Mouse (Mus musculus) adrenal gland, adult 18-20 months (tissue): Measurements from ENCODE around the gene St6gal1. TPM values are rescaled to one million over a fixed set of nuclear protein-coding genes. Genes with fewer than 3 reads are reported as not detected.

Source experiments
- DNase-seq, 2 experiments: peaks; one replicate each; pipeline ENCODE4 v3.0.0; 2021 to 2022; ENCODE audit warnings: low spot score in 2 of 2
- total RNA-seq, 2 experiments: library from RNA; stranded (reverse); gene quantifications; 1 replicate in 1 of 2; 2 replicates in 1 of 2; pipeline ENCODE4 v1.2.3; 2021

St6gal1 gene
- total RNA-seq, 2 experiments from 2014 or later = 21.8 to 35.6 TPM

DNA sequence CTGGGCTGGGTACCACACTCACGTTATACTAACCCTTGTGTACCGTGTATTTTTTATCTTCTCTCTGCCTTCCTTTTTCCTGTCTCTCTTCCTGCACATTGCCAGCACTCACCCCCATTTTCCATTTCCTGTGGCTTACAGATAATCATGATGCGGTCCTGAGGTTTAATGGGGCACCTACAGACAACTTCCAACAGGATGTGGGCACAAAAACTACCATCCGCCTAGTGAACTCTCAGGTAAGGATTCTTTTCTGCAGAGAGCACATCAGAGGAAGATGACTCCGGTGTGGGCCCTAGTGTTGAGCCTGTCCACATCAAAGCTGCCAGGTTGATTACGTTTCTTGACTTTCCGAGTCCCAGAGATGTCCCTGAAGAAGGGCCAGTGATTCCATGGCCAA lies 103.7 kb downstream of the St6gal1 start:
- DNase-seq = no peak

DNA sequence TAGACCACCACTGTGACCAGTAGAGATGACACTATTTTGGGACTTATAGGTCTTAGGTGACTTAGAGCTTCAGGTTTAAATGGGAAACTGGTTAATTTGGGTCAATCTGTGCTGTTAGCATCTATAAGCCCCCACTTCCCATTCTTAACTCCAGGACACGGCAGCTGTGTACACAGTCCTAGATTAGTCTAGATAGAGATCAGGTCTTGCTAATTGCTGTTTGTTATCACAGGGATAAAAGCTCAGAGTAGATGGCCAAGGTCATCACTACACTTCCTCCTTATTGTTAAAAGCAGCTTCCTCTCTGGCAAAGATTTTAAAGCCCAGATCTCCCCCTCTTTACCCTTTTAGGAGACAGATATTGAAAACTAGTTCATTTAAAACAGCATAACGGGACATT lies 107.6 kb downstream of the St6gal1 start:
- no peak for DNase-seq

DNA sequence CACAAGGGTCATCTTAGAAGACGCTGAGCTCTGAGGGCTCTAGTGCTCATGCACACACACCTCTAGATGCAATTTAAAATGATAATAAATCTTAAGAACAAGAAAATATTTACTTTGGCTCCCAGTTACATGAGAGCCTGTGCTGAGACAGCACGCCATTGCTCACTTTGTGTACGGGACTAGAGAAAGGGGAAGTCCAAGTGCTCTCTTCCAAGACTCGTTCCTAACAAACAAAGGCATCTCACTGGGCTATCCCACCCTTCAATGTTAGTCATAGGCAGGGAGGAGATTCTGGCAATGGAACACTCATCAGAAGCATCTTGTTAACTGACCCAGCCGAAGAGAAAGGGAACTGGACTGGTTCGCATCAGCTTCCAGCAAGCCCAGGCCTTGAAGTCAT lies 108.1 kb downstream of the St6gal1 start:
- DNase-seq = no peak

DNA sequence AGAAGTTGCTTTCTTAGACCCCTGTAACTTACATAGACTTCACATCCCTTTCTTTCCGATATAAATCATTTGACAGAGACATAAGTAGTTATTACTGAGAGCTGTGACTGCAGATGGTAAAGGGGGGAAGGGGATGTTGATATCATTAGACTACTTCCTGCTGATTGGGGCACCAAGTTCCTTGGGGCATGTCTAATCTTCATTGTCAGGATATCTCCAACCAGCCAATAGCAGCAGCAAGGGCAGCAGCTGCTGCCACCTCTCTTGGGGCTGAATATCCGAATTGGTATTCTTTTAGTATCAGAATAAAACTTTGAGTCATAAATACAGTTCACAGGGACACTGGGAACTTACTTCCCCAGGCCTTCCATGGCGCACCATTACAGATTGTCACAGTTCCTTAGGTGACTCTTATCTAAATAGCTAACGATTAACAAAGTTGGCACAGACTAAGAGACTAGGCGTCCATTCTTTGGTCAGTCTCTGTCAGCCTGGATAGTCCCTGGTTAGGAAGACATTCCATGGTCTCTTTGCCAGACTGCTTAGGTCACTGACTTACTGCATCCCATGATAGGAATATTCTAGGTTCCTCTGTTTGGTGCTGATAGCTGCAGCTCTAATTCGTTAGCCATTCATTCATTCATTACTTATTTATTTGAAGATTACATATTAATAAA lies 109.5 kb downstream of the St6gal1 start:
- DNase-seq = no peak

DNA sequence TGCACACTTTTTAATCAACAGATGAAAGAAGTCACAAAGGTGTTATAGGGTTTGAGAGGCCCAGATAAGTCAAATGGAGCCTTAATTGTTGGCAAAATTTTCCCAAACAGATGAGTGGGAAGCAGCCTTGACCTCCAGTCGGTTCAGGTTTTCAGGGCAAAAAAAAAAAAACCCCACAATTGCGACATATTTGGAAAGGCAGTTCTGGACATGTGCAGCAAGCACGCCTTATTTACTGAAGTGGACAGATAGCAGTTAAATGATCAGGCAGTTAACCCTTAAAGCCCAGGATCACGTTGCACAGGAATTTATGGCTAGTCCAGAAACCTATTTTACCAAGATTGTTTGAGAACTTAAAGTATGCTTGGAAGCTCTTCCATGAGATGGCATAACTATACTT lies 112.8 kb downstream of the St6gal1 start:
- no peak for DNase-seq

DNA sequence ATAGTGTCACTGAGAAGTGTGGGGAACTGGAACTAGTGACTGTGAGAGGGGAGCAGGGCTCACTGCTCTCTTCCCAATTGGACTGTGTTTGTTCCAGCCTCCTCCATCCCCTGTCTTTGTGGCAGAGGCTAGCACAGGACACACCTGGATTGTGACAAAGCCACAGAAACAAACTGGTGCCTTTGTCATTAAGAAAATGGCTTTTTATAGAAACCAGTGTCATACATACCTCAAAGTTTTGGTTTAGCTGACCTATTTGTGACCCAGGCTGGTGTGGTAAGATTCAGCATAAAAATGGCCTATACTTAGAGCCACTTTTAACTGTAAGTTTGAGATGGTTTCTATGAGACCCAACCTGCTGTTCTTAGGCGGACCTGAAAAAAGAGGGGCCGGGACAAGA lies 116.7 kb downstream of the St6gal1 start:
- DNase-seq = no peak

DNA sequence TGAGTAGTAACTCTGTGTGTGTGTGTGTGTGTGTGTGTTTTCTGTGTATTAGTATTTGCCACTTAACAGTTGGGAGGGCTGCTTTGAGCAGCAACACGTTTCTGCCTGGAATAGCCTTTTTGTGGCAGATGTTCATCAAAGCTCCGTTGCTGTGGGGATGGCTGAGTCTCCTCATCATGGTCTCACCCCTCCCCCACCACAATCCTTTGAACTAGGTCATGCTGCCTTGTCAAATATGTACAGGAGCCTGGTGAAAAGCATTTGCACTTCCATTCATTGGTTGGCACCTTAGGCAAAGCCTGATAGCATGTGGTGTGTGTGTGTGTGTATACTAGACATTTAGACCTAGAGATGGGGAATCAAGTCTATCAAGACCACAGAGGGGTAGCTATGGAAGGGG lies 126.3 kb downstream of the St6gal1 start:
- DNase-seq = no peak

DNA sequence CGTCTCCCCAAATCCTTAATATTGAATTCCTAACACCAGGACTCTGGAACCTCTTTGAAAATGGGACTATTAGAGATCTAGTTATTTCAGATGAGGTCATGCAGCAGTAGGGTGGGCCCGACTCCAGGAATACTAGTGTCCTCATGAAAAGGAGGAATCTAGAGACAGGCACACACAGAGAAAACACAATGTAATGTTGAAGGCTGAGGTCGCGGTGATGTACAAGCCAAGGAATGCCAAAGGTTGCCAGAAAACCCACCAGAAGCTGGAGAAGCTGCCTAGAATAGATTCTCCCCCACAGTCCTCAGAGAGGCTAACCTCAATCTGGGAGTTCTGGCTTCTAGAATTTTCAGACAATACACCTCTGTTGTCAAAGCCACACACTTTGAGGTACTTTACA lies 136.5 kb downstream of the St6gal1 start:
- no peak for DNase-seq

DNA sequence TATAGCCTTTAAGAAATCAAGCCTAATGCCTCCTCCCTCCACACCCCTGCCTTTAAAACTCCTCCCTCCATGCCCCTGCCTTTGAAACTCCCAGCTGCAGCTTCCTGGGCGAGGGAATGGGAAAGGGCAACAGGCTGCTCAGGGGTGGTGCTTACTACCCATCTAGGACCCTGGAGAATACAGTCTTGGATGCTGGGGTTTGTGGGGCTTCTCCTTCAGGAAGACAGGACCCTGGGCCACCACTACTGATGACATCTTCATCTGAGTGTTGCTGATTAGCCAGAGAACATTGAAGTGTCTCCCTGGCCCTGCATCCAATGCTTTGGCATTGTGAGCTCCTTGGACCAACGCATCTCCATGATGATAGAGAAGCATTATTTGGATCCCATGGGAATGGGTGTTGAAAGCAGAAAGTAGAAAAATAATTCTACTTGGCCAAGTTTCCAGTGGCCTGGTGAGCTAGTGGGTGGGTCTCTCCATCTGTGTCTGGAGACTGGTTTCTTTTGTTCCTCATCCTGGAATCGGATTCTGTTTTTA lies 137.0 kb downstream of the St6gal1 start:
- no peak for DNase-seq

DNA sequence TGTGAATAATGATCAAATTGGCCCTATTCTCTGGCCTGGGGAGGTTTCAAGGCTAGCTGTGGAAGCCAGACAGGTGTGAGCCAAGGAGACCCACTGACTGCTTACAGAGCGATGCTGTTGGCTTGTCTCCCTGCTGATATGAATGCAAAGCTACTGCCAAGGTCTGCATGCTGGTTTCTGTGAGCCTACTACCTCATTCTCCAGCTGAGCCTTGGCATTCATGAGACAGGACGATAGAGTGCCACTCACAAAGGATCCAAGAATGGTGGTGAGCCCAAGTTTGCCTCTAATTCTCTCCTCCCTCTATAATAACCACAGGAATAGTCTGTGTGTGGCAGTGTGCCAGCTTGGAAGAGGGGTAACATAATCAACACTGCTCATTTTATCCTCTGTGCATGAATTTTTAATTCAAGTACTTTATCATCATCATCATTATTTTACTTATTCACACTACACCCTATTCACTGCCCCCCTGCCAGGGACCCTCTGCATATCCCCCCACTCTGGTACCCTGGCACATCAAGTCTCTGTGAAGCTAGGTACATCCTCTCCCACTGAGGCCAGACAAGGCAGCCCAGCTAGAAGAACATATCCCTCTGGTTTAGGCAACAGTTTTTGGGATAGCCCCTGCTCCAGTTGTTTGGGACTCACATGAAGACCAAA lies 139.9 kb downstream of the St6gal1 start:
- DNase-seq = no peak

DNA sequence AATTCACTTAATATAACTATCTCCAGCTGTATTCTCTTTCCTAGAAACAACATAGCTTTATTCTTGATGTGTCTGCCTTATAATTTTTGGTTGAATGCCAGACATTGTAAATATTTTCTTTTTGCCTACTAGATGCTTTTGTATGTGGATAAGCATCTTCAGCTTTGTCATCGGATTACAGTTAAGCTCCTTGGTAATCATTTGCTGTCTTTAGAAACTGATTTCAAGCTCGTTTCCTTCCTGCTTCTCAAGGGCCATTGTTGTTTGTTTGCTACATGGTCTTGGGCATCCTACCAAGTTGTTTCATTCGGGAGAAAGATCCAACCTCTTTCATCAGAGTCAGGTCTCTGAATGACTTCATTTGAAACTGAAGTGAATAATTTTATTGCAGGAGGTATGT lies 144.6 kb downstream of the St6gal1 start:
- no peak for DNase-seq

DNA sequence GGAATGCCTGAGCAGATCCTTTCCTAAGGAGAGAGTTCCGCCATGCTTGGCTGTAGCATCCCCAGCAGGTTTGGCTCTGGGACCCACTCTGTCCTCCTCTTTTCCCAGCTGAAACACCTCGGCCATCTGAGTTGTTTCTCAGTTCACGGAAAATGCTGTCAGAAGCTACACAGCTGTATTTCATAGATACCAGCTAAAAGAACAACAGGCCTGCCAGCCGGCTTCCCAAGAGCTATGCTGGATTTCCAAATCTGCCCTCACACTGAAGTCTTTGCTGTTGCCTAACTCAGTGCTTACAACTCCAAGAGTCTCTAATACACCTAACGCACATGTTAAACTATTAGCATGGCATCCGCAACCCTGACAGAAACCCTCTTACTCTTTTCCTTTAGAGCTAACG lies 146.2 kb downstream of the St6gal1 start:
- DNase-seq = no peak

DNA sequence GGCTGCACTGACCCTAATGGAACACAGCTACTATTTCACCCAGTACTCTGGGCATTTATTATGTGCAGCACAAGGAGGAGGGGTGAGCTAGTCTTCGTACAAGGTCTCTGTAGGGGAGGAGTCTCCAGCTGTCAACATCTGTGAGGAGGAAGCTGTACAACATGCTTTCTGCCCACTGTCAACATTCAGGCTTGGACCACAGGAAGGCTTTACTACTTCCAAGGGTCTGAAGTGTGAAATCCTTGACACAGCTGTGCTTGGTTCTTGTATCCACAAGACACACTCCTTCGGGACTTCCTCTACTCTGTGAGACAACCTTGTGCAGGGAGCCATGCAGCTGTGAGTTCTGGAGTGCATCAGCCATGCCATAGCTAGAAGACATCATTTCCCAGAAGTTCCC lies 147.8 kb downstream of the St6gal1 start:
- DNase-seq = no peak

DNA sequence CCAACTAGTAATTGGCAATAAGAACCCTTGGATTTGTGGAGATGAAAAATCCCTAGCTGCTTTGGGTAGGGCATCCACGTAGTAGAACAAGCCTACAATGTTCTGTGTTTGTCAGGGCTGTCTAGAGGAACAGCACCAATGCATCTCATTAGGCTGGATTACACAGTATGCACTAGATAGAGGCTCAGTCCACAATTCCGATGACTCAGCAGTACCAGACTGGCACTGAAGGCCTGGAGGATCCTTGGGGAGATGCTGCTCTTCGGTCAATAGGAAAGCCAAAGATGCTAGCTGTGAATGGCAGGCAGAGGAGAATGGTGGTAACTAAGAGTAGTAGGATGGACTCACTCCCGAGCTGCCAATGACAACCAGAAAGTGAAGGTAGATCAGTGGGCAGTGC lies 149.5 kb downstream of the St6gal1 start:
- no peak for DNase-seq

DNA sequence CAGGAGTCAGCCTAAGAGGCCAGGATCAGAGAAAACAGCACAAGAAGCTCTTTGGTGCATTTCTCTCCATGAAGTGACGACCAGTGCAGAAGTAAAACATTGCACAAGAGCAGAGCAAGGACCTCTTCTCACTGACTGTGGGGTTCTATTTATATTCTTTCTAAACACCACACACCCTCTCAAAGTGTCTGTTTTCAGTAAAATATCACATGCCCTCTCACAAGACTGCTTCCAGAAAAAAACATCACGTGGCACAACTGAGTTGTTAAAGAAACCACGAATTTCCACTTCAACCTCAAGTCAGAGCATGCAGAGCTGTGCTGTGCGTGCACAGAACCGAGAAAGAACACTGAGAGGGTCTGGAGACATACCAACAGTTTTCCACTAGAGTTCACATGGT lies 150.4 kb downstream of the St6gal1 start:
- no peak for DNase-seq

DNA sequence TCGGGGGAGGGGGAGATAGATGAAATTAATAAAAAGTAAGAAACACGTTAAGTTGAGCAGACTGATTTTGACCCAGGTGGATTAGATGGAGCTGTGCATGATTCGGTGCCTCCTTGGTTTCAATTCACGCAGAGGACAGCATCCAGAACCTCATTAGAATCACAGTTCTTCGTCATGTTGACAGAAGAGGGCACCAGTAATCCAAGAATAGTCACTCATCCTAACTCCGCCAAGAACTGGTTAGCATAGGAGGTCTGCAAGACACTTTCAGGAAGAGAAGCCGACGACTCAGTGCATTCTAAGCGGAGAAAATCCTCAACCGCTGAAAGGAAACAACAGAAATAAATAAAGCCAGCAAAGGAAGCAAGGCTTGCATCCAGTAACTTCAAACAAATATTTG lies 151.6 kb downstream of the St6gal1 start:
- DNase-seq = no peak

DNA sequence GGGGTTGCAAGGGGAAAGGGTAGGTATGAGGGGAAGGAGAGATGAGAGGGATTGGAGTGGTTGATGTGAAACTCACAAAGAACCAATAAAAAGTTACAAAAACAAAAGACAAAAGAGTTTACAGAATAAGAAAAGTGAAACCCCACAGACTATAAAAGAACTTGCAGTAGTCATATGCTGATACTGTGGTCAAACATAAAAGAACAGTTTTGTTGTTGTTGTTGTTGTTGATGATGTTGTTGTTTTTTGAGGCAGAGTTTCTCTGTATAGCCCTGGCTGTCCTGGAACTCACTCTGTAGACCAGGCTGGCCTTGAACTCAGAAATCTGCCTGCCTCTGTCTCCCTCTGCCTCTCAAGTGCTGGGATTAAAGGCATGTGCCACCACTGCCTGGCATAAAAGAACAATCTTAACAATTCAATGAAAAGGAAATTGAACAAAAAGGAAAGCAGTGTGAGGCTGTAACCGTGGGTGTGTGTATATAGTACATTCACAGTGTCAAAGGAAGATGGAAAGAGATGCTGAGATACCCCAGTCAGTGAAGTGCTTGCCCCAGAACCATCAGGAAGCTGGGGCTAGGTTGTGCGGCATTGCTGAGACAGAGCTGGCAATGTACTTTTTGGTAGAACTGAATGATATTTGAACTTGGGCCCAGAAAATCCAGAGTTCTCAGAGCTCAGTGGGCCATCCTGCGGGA lies 155.1 kb downstream of the St6gal1 start:
- DNase-seq = no peak

DNA sequence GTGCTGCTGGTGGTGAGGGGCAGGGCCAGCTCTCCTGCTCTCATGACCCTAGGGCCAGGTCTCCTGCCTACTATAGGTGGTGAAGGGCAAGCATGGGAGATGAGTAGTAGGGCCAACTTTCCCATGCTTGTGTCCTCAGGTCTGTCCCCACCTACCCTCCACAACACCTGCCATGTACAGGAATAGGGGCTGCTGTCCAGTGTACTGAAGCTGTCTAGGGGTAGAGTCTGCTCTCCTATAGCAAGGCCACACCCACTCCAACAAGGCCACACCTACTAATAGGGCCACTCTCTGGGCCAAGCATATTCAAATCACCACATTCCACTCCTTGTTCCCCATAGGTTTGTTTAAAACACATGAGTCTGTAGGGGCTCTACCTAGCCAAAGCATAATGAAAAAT lies 159.8 kb downstream of the St6gal1 start:
- no peak for DNase-seq

DNA sequence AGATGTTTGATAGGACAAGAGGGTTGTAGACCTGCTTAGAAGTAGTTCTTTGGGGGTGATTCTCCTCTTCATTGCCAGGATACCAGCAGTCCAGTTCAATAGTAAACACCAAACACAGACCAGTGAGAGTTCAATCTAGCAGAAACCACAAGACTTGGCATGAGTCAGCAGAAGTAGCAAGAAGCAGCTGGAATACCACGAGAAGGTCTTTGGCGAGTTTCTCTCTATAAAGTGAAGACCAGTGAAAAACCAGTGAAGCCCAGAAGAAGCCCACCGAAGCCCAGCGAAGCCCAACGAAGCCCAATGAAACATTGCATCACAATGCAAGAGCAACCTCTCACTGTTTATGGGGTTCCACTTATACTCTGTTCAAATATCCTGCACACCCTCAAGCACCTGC lies 173.4 kb downstream of the St6gal1 start:
- DNase-seq = no peak

DNA sequence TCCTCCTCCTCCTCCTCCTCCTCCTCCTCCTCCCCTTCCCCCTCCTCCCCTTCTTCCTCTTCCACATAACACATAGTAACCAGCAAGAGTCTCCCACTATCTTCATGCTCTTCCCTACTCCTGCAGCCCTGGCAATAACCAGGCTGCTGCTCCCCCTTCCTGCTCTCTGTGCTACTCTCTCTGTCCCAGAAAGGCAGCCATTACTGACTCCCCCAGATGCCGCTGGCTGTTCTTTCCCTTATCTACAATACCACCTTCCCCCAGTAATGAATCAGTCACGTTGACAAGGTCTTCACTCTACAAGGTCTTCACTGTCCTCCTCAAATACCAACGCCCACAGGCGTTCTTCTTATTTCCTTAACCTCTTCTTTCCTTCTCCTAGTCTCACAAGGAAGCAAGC lies 176.9 kb downstream of the St6gal1 start:
- no peak for DNase-seq

DNA sequence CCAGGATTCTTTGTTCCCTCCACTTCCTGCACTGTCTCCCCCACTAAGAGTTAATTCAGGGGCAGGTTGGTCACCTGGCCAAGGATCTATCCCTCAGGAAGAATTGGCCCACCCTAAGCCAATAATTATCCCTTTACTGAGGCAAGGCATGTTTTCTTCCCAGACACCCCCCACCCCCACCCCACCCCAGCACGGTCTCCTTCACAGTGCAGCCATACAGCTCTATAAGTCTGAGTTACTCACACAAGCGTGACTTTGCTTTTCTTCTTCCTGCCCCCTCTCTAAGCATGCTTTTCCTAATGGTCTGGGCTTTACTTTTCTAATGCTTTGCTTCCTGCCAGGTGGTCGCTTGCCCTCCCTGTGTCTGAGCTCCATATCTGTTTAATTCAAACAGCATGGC lies 177.4 kb downstream of the St6gal1 start:
- DNase-seq = no peak

DNA sequence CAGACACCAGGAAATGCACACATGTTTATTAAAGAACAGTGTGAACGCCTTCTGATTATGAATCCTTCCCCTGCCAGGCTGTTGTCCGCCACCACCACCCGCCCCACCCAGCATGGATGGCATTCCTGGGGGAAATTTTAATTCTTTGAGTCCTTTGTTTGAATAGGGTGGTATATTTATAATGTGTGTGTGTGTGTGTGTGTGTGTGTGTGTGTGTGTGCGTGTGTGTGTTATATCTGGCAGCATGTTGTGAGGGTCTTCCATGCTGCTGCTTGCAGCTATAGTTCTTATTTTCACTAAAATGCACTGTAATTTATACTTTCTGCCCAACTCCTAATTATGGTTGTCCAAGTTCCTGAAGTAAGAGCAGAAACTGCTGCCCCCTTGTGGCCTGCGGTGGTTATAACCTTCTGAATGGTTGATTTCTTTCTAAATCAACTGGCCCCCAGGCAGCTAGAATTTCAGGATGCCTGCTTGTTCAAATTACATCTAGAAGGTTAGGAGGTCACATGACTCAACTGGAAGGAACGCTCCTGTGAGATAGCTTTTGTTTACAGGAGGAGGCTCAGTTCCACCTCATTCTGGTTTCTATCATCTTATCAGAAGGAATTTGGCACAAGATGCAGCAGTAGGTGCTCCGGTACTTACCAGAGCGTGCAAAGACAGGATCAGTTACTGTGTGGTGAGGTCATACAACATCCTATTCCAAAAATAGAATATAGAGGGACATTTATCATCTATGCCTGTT lies 178.6 kb downstream of the St6gal1 start:
- DNase-seq = peak; percentile 73 to 78
